Mouse (Mus musculus) limb, embryonic 13.5 days (tissue): ENCODE data around the gene Gm8267. TPM values are rescaled to one million over a fixed set of nuclear protein-coding genes. Genes with fewer than 3 reads are reported as not detected.
"Not testable (repeated sequence)": the region's sequence is repeated elsewhere in the genome, so short reads cannot be mapped to it uniquely, and the experiment has no call there.

Experiments used
- ATAC-seq: fragments of 200-750 bp; cut with Nextera tagmentation; 2 replicates; pipeline ENCODE4 v1.8.0; 2017; ENCODE audit warnings: low read depth, moderate number of reproducible peaks, moderate TSS enrichment; ENCODE audit not compliant: low FRiP score
- H3K27ac ChIP-seq: fragments of 300-500 bp; sonication (generic); 2 replicates; pipeline ENCODE4 v1.5.1; 2015; ENCODE audit warnings: inconsistent platforms, mild to moderate bottlenecking, moderate library complexity
- H3K27me3 ChIP-seq: fragments of 300-500 bp; sonication (generic); 2 replicates; pipeline ENCODE4 v1.6.1; 2015; ENCODE audit warnings: mild to moderate bottlenecking, inconsistent platforms
- H3K36me3 ChIP-seq: fragments of 300-500 bp; sonication (generic); 2 replicates; pipeline ENCODE4 v1.6.1; 2015; ENCODE audit warnings: inconsistent platforms, mild to moderate bottlenecking, moderate library complexity
- H3K4me1 ChIP-seq: fragments of 300-500 bp; sonication (generic); 2 replicates; pipeline ENCODE4 v1.6.1; 2015; ENCODE audit warnings: inconsistent platforms
- H3K4me2 ChIP-seq: fragments of 300-500 bp; sonication (generic); replicated peaks from 2 replicates; pipeline ENCODE4 v1.6.1; 2015; ENCODE audit warnings: inconsistent platforms, mild to moderate bottlenecking, moderate library complexity
- H3K4me3 ChIP-seq: fragments of 300-500 bp; sonication (generic); 2 replicates; pipeline ENCODE4 v1.5.1; 2015; ENCODE audit warnings: moderate library complexity, mild to moderate bottlenecking, inconsistent platforms
- H3K9ac ChIP-seq: fragments of 300-500 bp; sonication (generic); 2 replicates; pipeline ENCODE4 v1.6.1; 2015; ENCODE audit warnings: mild to moderate bottlenecking, inconsistent platforms
- H3K9me3 ChIP-seq: fragments of 300-500 bp; sonication (generic); 2 replicates; pipeline ENCODE4 v1.6.1; 2016; ENCODE audit warnings: inconsistent platforms
- WGBS: fragments of 180-500 bp; shearing (Covaris S2); methylation state at CpG from one replicate; pipeline ENCODE4 v1.1.7; 2015; 5-methylcytosine and 5-hydroxymethylcytosine counted together
- polyA plus RNA-seq: library from polyadenylated mRNA; unstranded; fragments of >200 nt; fragmentation: Nextera tagmentation; extraction: Ambion mirVana; gene quantifications from 2 replicates; pipeline ENCODE4 v1.2.1, GENCODE M21; 2015

Gene Gm8267
- not detected in 2 replicates for polyA plus RNA-seq

DNA sequence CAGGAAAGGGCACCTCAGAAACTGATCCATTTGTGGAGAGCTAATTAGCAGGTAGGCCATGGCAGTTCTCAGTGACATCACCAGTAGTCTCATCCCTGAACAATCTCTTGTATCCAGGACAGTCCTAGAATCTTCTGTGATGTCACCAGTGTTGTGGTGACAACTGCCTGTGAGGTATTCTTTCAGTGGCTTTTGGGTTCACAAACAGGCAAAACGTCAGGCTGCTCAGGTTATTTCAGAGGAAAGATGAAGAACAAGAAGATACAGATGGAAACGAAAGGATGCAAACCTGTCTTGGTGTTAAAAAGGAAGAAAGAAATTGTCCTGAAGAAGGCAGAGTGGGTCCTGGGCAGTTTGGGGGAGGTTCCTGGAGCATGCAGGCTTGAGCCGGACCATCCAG, at the start of gene Gm8267:
TSS of gene Gm8267 (minus strand) at position 101 of the 400 bp plus-strand sequence.
- Histone ChIP-seq H3K36me3 (no peaks in the 10 kb centered on the region), H3K4me1 (no peaks in the 10 kb centered on the region), H3K27ac (no peak within 1 kb of the TSS), H3K9me3 (no peaks in the 10 kb centered on the region), H3K4me2 (no peak within 1 kb of the TSS), H3K4me3 (no peak within 1 kb of the TSS), H3K27me3 (no peaks in the 10 kb centered on the region), H3K9ac (no peak within 1 kb of the TSS)
- 77% methylated on average over 3 of the region's 3 CpGs for WGBS
- ATAC-seq = no peak

DNA sequence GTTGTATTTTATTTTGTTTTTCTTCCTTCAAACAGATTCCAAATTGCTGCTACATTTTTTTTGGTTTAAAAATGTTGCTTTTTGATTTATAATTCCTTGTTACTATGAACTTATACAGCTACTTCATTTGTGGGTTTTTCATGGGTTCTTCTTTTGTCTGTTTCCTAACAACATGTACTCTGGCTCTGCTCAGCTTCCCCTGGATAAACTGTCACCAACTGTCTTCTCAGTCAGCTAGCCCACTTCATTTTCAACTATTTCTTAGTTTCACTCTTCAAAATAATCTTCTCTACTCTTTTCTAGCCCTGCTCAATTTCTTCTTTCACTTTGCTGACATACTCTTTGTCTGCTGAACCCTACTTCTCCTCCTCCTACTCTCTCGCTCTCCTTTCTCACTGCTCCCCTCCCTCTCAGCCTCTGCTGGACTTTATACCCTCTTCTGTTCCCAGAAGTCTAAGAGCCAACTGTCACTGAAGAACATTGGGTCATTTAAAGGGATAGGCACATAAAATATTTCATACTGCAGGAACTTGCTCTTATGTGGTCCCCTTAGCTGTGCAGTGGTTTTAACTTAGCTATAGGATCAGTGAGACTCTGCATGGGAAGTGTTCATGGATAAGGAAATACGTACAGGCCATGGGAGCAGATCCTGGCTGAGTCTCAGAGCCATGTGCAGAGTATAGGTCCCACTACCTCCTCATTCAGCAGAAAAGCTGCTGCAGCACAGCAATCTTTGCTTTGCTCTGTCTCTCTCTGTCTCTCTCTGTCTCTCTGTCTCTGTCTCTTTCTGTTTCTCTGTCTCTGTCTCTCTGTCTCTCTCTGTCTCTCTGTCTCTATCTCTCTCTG, 39.6 kb upstream of the Gm8267 start:
- not testable (repeated sequence) for H3K9ac ChIP-seq, ATAC-seq
- 72% methylated on average over 2 of the region's 2 CpGs for WGBS

DNA sequence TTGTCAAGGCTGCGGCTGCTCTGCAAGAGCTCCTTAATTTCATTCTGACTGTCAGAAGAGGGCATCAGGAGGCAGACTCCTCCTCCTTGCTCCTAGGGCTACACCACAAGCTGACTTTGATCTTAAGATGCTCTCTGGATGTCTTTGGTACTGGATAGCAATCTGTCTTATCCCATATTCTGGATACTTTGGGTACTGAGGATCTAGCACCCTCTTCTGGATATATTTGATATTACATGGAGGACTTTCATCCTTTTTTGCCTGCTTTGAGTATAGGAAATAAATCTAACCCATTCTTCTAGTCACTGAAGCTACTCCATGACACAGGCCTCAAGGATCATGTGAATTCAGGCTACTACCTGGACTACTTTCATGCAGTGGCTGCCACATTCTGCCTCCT, 7.4 kb downstream of the Gm8267 start:
- not testable (repeated sequence) for H3K4me1 ChIP-seq
- 57% methylated on average over 1 of the region's 1 CpGs for WGBS

More for the DNA sequence above, 39.6 kb upstream of the Gm8267 start:
- not testable (repeated sequence) for H3K4me1 ChIP-seq, H3K4me3 ChIP-seq, H3K27ac ChIP-seq, H3K36me3 ChIP-seq, H3K9me3 ChIP-seq, H3K4me2 ChIP-seq, H3K27me3 ChIP-seq

DNA sequence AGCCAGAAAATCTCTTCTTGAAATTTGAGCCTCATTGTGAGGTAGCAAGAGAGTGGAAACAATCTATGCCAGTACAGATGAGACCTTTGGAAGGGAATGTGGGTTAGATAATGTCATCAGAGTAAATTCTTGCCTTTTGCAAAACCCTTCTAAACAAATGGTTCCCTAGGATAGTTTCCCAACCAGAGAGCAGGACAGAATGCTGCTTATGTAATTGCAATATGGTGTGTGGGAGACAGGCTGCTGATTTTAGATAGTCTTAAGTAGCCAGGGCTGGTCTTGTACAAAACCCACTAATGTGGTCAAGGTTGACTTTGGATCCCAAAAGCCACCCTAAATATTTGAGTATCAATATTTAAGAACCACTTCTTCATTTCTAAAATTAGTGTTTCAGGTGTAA, 19.4 kb downstream of the Gm8267 start:
- not testable (repeated sequence) for H3K9me3 ChIP-seq, H3K4me2 ChIP-seq, H3K27me3 ChIP-seq, H3K9ac ChIP-seq, ATAC-seq, H3K4me1 ChIP-seq, H3K27ac ChIP-seq, H3K36me3 ChIP-seq, H3K4me3 ChIP-seq

More for the DNA sequence above, 7.4 kb downstream of the Gm8267 start:
- H3K27ac ChIP-seq, H3K27me3 ChIP-seq, H3K4me2 ChIP-seq, ATAC-seq, H3K36me3 ChIP-seq, H3K4me3 ChIP-seq, H3K9ac ChIP-seq, H3K9me3 ChIP-seq: not testable (repeated sequence)

DNA sequence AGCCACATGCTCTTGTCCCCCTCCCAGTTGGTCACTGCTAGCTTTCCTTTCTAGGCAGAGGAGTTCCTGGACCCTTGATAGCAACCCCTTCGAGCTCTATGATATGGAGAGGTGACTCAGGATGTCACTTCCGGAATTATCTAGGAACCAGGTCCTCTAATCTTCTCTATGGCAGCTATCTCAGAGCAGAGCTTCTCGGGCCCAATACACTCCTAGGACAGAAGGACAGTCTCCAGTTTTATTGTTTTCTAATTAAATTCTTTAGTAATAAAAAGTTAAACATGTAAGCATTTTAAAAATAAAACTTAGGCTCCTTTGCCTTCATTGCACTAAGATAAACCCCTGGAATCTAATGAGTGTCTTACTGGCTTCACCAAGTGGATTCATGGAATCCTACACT, 43.8 kb downstream of the Gm8267 start, which contains the start of gene Gm8257:
TSS of gene Gm8257 (minus strand) at position 101 of the 400 bp plus-strand sequence.
- not testable (repeated sequence) for H3K4me3 ChIP-seq, H3K27ac ChIP-seq, H3K4me2 ChIP-seq, H3K9ac ChIP-seq, H3K27me3 ChIP-seq, ATAC-seq, H3K9me3 ChIP-seq, H3K4me1 ChIP-seq, H3K36me3 ChIP-seq
- 85% methylated on average over 3 of the region's 3 CpGs for whole genome bisulfite sequencing

Other genes starting within 250 kb of the Gm8267 start
- gene Gm17093, start 232.1 kb downstream of the Gm8267 start, polyA plus RNA-seq = not detected in 2 replicates
- gene Gm8247, start 167.2 kb downstream of the Gm8267 start, polyA plus RNA-seq = not detected in 2 replicates
- gene Gm5624, start 122.4 kb downstream of the Gm8267 start, polyA plus RNA-seq = not detected in 2 replicates
- not detected in 2 replicates for gene Gm8257, start 43.9 kb downstream of the Gm8267 start, polyA plus RNA-seq
- gene Ptgdr, start 109.0 kb upstream of the Gm8267 start, polyA plus RNA-seq = 0.09 and 0.47 TPM in 2 replicates
- gene Ptger2, start 237.9 kb upstream of the Gm8267 start, polyA plus RNA-seq = 0.54 and 0.55 TPM in 2 replicates